Comparison of ENCODE assay signal across 8 mouse cellular contexts in the genomic region with DNA sequence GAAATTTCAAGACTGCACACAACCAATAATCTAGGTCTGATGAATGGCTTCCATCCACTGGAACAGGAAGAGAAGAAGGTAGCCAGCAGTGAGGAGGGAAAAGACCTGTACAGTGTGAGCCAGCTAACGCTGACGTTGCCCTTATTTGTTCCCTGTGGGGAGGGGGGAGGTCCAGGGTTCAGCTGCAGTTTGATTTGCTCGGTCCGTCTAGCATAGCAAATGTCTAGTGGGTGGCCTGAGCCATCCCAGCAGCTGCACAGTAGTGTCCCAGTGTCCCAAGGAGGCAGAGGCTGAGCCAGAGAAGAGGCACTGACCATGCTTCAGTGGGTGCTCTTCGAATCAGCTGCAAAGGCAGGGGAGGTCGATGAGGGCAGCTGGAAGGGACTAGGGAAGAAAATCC.
DNase-seq lines count a peak whose midpoint lies in the region; ATAC-seq and TF ChIP-seq lines count a peak whose summit lies in the region.

No protein-coding gene starts in this region.

- no peak overlapping the region for H3K4me2 ChIP-seq in forebrain, embryonic 13.5 days
- no peak overlapping the region for H3K4me2 ChIP-seq in midbrain, postnatal 0 days (ENCODE audit: low read depth, low read length, poor library complexity, severe bottlenecking)

- H3K4me3 ChIP-seq in heart, embryonic 10.5 days = no peak overlapping the region
- no peak overlapping the region for H3K4me3 ChIP-seq in forebrain, embryonic 13.5 days
- no peak overlapping the region for H3K4me3 ChIP-seq in midbrain, postnatal 0 days (ENCODE audit: low read depth, low read length)

- H3K27ac ChIP-seq in heart, embryonic 10.5 days = peak overlapping the region; percentile 73
- peak overlapping the region; percentile 51 for H3K27ac ChIP-seq in forebrain, embryonic 13.5 days
- no peak overlapping the region for H3K27ac ChIP-seq in midbrain, postnatal 0 days (ENCODE audit: low read depth, low read length)

- H3K4me1 ChIP-seq in heart, embryonic 10.5 days = peaks cover 18% of the 10 kb centered on the region
- H3K4me1 ChIP-seq in forebrain, embryonic 13.5 days = peaks cover 26% of the 10 kb centered on the region
- H3K4me1 ChIP-seq in midbrain, postnatal 0 days (ENCODE audit: insufficient read depth, low read length) = no peaks in the 10 kb centered on the region

- H3K9ac ChIP-seq in forebrain, embryonic 13.5 days = 0 out of 2 replicates have a peak overlapping the region, but pooled peaks have one; percentile 5
- H3K9ac ChIP-seq in midbrain, postnatal 0 days (replicated peaks; ENCODE audit: low read length, poor library complexity, severe bottlenecking) = no peak overlapping the region

- H3K9me3 ChIP-seq in heart, embryonic 10.5 days = no peaks in the 10 kb centered on the region
- no peaks in the 10 kb centered on the region for H3K9me3 ChIP-seq in forebrain, embryonic 13.5 days (replicated peaks)
- H3K9me3 ChIP-seq in midbrain, postnatal 0 days (ENCODE audit: low read length) = no peaks in the 10 kb centered on the region

- DNase-seq in heart, embryonic 10.5 days (ENCODE audit: low spot score) = no peak
- no peak for DNase-seq in heart, adult 11 months
- peak; percentile 14 to 21 for DNase-seq in kidney, postnatal 36 days
- DNase-seq in midbrain, postnatal 0 days (ENCODE audit: low spot score) = peak; percentile 10
- no peak for DNase-seq in gastrocnemius, postnatal 4 days (ENCODE audit: low spot score in 2 of 2)
- DNase-seq in spleen, postnatal 4 days (ENCODE audit: low spot score in 2 of 2) = no peak
- no peak for DNase-seq in layer of hippocampus, postnatal 14 days (ENCODE audit: low spot score in 2 of 2)

- ATAC-seq in forebrain, embryonic 13.5 days = no peak
- ATAC-seq in midbrain, postnatal 0 days (ENCODE audit: low FRiP score) = 0 out of 2 replicates have a peak, but pooled peaks have one; percentile 23

- WGBS in heart, embryonic 10.5 days = 36% methylated on average over 6 of the region's 6 CpGs
- 23% methylated on average over 6 of the region's 6 CpGs for WGBS in forebrain, embryonic 13.5 days
- 21% methylated on average over 6 of the region's 6 CpGs for WGBS in midbrain, postnatal 0 days

- peaks cover 17% of the 10 kb centered on the region; the same call in 1 of the 2 replicates for H3K27me3 ChIP-seq in heart, embryonic 10.5 days (ENCODE audit: insufficient read depth, poor library complexity, severe bottlenecking)
- H3K27me3 ChIP-seq in forebrain, embryonic 13.5 days = no peaks in the 10 kb centered on the region
- no peaks in the 10 kb centered on the region for H3K27me3 ChIP-seq in midbrain, postnatal 0 days (ENCODE audit: insufficient read depth, low read length)

- H3K36me3 ChIP-seq in heart, embryonic 10.5 days = no peaks in the 10 kb centered on the region
- H3K36me3 ChIP-seq in forebrain, embryonic 13.5 days (ENCODE audit: poor library complexity, severe bottlenecking) = no peaks in the 10 kb centered on the region
- no peaks in the 10 kb centered on the region for H3K36me3 ChIP-seq in midbrain, postnatal 0 days (ENCODE audit: insufficient read depth, low read length)

- TF ChIP-seq CTCF in midbrain, postnatal 0 days (IDR thresholded peaks at IDR 0.05) = no peak

Comparison
In these comparisons a context has a peak if more than half of its experiments do, and no peak if none do; other contexts are left out.
1. DNase-seq: peak in kidney, postnatal 36 days (2 of 2) and midbrain, postnatal 0 days (single experiment); none in heart, embryonic 10.5 days (single experiment), heart, adult 11 months (single experiment), gastrocnemius, postnatal 4 days (0 of 2), spleen, postnatal 4 days (0 of 2) and layer of hippocampus, postnatal 14 days (0 of 2).